Mouse (Mus musculus) heart, embryonic 16.5 days (tissue): Measurements from ENCODE around the gene Ifit1bl2. TPM values are rescaled to one million over a fixed set of nuclear protein-coding genes. Genes with fewer than 3 reads are reported as not detected.

ENCODE experiments used
- ATAC-seq: fragments of 200-750 bp; cut with Nextera tagmentation; replicated peaks from 2 replicates; pipeline ENCODE4 v1.8.0; 2017; ENCODE audit warnings: moderate number of reproducible peaks; ENCODE audit not compliant: insufficient read depth, low FRiP score; ENCODE audit errors: extremely low read depth
- H3K27ac ChIP-seq: fragments of 300-500 bp; sonication (generic); 2 replicates; pipeline ENCODE4 v1.5.1; 2014; ENCODE audit warnings: mild to moderate bottlenecking, low read length, control low read depth, moderate library complexity
- H3K27me3 ChIP-seq: fragments of 300-500 bp; sonication (generic); 2 replicates; pipeline ENCODE4 v1.6.1; 2014; ENCODE audit warnings: low read length, mixed read lengths; ENCODE audit not compliant: control insufficient read depth, insufficient read depth
- H3K36me3 ChIP-seq: fragments of 300-500 bp; sonication (generic); 2 replicates; pipeline ENCODE4 v1.6.1; 2014; ENCODE audit not compliant: control insufficient read depth, insufficient read depth
- H3K4me1 ChIP-seq: fragments of 300-500 bp; sonication (generic); 2 replicates; pipeline ENCODE4 v1.6.1; 2014; ENCODE audit warnings: low read length, mixed read lengths; ENCODE audit not compliant: control insufficient read depth, insufficient read depth
- H3K4me2 ChIP-seq: fragments of 300-500 bp; sonication (generic); 2 replicates; pipeline ENCODE4 v1.6.1; 2014; ENCODE audit warnings: low read depth, mild to moderate bottlenecking, control low read depth, low read length
- H3K4me3 ChIP-seq: fragments of 300-500 bp; sonication (generic); 2 replicates; pipeline ENCODE4 v1.5.1; 2014; ENCODE audit warnings: mild to moderate bottlenecking, control low read depth, low read length
- H3K9ac ChIP-seq: fragments of 300-500 bp; sonication (generic); 2 replicates; pipeline ENCODE4 v1.6.1; 2014; ENCODE audit warnings: low read length, control low read depth
- H3K9me3 ChIP-seq: fragments of 300-500 bp; sonication (generic); replicated peaks from 2 replicates; pipeline ENCODE4 v1.6.1; 2016; ENCODE audit warnings: low read length; ENCODE audit not compliant: control insufficient read depth
- WGBS: fragments of 180-500 bp; shearing (Covaris S2); extraction: QIAGEN DNeasy Blood & Tissue Kit; methylation state at CpG from one replicate; pipeline ENCODE4 v1.1.7; 2014; 5-methylcytosine and 5-hydroxymethylcytosine counted together
- polyA plus RNA-seq: library from polyadenylated mRNA; unstranded; fragments of >200 nt; fragmentation: Nextera tagmentation; extraction: Ambion mirVana; gene quantifications from 2 replicates; pipeline ENCODE4 v1.2.1, GENCODE M21; 2015

Ifit1bl2 gene
- polyA plus RNA-seq = 1.3 and 1.6 TPM in 2 replicates

DNA sequence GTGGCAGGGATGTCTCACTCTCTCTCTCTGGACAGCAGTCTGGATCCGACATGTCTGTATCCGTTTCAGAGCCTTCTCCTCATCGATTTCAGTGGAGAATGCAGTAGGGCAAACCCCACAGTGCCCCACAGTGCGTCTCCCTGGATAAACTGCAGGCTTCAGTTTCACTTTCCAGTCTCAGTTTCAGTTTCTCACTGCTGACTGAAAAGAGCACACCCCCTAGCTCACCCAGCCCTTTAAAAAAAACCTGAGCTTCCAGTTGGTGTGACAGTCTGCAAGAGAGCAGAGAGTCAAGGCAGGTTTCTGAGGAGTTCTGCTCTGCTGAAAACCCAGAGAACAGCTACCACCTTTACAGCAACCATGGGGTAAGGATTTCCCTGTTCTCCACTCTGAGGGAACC lies at the start of gene Ifit1bl2, which contains the start of gene Ifit1:
Gene Ifit1bl2 (minus strand): TSS at position 121 of the 400 bp plus-strand sequence.
Gene Ifit1 (plus strand): TSS at position 249 of the 400 bp plus-strand sequence.
- no peaks in the 10 kb centered on the region for H3K36me3 ChIP-seq
- peak within 1 kb of the TSS; percentile 9; the same call in 1 of the 2 replicates for H3K4me3 ChIP-seq
- no peak within 1 kb of the TSS for H3K27ac ChIP-seq
- no peaks in the 10 kb centered on the region for H3K4me1 ChIP-seq
- H3K9me3 ChIP-seq = no peaks in the 10 kb centered on the region
- H3K27me3 ChIP-seq = no peaks in the 10 kb centered on the region
- 25% methylated on average over 4 of the region's 4 CpGs for WGBS
- H3K9ac ChIP-seq = peak within 1 kb of the TSS; percentile 21; the same call in 1 of the 2 replicates
- ATAC-seq = no peak
- H3K4me2 ChIP-seq = peak within 1 kb of the TSS; percentile 53

DNA sequence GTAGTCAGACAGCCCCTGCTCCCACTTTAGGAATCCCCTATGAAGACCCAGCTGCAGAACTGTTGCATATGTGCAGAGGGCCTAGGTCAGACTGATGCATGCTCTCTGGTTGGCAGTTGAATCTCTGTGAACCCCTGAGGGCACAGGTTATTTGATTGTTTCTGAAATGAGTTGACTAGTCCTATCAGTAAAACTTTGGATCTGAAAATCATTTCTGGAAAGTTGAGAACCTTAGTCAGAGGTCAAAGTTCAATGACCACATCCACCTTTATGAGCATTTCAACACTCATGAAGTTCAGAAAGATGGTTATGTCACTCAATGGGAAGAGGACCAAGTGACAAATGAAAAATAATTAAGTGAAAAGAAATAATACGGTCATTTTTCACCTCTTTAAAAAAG lies 45.0 kb upstream of the Ifit1bl2 start:
- Histone ChIP-seq H3K9ac (no peak overlapping the region), H3K9me3 (no peaks in the 10 kb centered on the region), H3K27ac (no peak overlapping the region), H3K4me3 (no peak overlapping the region), H3K4me2 (no peak overlapping the region), H3K36me3 (no peaks in the 10 kb centered on the region), H3K4me1 (no peaks in the 10 kb centered on the region), H3K27me3 (no peaks in the 10 kb centered on the region)
- ATAC-seq = no peak
- 93% methylated on average over 1 of the region's 1 CpGs for WGBS

DNA sequence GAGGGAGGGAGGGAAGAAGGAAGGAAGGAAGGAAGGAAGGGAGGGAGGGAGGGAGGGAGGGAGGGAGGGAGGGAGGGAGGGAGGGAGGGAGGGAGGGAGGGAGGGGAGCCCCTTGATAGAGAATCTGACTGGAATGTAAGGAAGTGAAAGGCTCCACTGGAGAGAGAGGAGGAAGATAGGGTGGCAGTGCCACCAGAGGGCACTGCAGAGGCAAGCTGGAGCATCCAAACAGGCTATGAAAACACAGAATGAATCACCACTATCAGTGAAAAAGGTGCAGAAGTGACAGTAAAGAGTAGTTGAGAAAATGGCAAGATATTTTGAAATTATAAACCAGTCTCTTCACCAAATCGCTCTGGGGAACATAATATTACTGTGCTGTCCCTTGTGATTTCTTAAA lies 44.3 kb upstream of the Ifit1bl2 start:
- WGBS = 45% methylated on average over 1 of the region's 1 CpGs

DNA sequence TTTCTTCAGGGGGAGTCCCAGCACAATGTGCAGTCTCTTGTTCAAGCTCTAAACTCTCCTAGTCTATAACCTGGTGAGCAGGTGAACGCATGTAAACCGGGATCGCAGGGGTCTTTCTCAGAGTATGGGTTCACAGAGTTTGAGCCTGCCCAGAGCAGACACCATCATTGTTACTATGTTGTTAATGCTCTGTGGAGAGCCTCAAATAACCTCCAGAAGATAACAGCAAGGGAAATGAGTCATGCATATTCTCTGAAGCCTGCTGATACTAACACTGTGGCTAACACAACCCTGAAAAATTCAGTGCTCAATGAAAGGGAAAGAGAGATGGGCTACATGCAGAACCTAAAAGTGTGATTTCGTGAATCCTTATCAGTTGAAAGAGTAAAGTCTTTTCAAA lies 37.9 kb upstream of the Ifit1bl2 start:
- 44% methylated on average over 4 of the region's 4 CpGs for WGBS
- H3K4me2 ChIP-seq = no peak overlapping the region
- no peaks in the 10 kb centered on the region for H3K27me3 ChIP-seq
- H3K36me3 ChIP-seq = no peaks in the 10 kb centered on the region
- no peak overlapping the region for H3K27ac ChIP-seq
- H3K9ac ChIP-seq = no peak overlapping the region
- H3K4me1 ChIP-seq = peaks cover 4% of the 10 kb centered on the region; the same call in 1 of the 2 replicates
- peak; percentile 70; the same call in 1 of the 2 replicates for ATAC-seq
- H3K4me3 ChIP-seq = no peak overlapping the region
- no peaks in the 10 kb centered on the region for H3K9me3 ChIP-seq

More for the DNA sequence above, 44.3 kb upstream of the Ifit1bl2 start:
- Histone ChIP-seq H3K9me3 (no peaks in the 10 kb centered on the region), H3K27ac (no peak overlapping the region), H3K4me2 (no peak overlapping the region), H3K4me3 (no peak overlapping the region), H3K27me3 (no peaks in the 10 kb centered on the region), H3K9ac (no peak overlapping the region), H3K36me3 (no peaks in the 10 kb centered on the region), H3K4me1 (no peaks in the 10 kb centered on the region)
- no peak for ATAC-seq

DNA sequence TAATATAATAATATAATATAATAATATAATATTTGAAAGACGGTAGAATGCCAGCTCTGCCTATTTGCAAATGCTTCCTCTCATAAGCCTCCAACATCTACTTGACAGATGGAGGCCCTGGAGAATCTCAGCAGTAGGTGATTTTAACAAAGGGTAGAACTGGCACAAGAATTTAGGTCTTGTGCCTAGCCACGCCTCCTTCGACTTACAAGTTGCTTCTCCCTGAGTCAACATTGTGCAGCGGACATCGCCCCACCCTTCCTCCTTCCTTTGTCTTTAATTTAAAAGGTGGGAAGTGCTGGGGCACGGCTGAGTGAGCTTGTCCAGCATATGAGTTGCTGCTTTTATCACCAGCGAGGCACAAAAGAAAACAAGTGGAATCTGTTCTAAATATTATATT lies 32.9 kb upstream of the Ifit1bl2 start:
- H3K4me2 ChIP-seq = no peak overlapping the region
- peaks cover 3% of the 10 kb centered on the region; the same call in 1 of the 2 replicates for H3K4me1 ChIP-seq
- no peak for ATAC-seq
- 60% methylated on average over 7 of the region's 7 CpGs for WGBS
- H3K4me3 ChIP-seq = no peak overlapping the region
- no peak overlapping the region for H3K9ac ChIP-seq
- H3K9me3 ChIP-seq = no peaks in the 10 kb centered on the region
- H3K27me3 ChIP-seq = no peaks in the 10 kb centered on the region
- no peaks in the 10 kb centered on the region for H3K36me3 ChIP-seq
- no peak overlapping the region for H3K27ac ChIP-seq

DNA sequence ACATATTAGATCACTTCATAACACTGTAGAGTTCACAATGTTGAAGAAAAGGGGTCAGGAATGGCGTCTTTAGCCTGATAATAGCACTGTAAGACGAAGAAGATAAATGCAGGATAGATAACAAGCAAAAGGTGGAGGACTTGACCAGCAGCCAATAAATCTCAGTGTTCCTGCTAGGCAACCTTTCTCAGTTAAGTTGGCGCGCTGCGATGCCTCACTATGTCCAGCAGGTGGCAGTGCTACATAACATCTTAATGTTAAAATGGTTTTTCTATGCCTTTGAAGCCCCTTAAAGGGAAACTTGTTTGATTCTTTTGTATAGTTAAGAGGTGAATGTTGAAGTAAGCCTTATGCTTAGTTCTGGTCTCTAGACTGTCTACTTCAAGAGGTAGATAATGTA lies 25.6 kb upstream of the Ifit1bl2 start:
- Histone ChIP-seq H3K36me3 (no peaks in the 10 kb centered on the region), H3K4me2 (no peak overlapping the region), H3K9me3 (no peaks in the 10 kb centered on the region), H3K27ac (no peak overlapping the region), H3K4me3 (no peak overlapping the region), H3K27me3 (no peaks in the 10 kb centered on the region), H3K4me1 (0 out of 2 replicates have a peak, but pooled peaks cover 4% of the 10 kb centered on the region), H3K9ac (no peak overlapping the region)
- WGBS = 0% methylated on average over 5 of the region's 5 CpGs
- ATAC-seq = no peak

DNA sequence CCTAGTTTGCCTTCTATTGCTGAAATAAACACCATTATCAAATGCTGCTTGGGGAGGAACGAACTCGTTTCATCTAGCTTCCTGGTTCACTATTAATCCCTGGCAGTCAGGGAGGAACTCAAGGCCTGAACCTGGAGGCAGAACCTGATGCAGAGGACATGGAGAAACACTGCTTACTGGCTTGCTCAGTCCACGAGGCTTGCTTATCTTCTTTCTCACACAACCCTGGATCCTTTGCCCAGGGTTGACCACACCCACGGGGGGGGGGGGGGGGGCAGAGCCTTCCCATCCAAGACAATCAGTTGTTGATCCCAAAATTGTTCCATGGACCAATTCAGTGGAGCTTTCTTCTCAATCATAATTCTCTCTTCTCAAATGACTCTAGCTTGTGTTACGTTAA lies 22.2 kb upstream of the Ifit1bl2 start:
- no peaks in the 10 kb centered on the region for H3K27me3 ChIP-seq
- no peaks in the 10 kb centered on the region for H3K36me3 ChIP-seq
- 0 out of 2 replicates have a peak, but pooled peaks cover 4% of the 10 kb centered on the region for H3K4me1 ChIP-seq
- no peak for ATAC-seq
- 45% methylated on average over 5 of the region's 5 CpGs for WGBS
- 0 out of 2 replicates have a peak overlapping the region, but pooled peaks have one; percentile 21 for H3K9ac ChIP-seq
- H3K27ac ChIP-seq = peak overlapping the region; percentile 65
- H3K4me3 ChIP-seq = no peak overlapping the region
- no peaks in the 10 kb centered on the region for H3K9me3 ChIP-seq
- peak overlapping the region; percentile 72 for H3K4me2 ChIP-seq

DNA sequence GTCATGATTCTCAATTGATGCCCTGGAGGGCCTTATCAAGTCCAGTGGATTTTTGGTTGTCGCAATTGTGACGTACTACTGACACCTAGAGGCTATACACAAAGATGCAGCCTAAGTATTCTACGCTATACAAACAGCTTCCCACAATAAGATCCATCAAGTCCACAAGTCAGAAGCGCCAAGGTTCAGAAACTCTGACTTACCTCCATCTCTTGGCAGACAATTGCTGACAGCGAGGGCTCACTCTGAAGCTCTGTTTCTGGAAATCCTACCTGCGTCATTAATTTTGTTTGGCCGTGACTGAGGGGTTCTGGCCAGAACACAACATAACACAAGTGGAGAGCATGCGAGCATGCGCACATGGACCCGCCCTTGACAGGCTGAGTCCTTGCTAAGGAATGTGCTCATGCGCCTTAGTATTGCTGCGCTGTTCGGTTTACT lies 21.5 kb upstream of the Ifit1bl2 start:
- Histone ChIP-seq H3K27ac (peak overlapping the region; percentile 78), H3K9me3 (no peaks in the 10 kb centered on the region), H3K4me3 (peak overlapping the region; percentile 61), H3K36me3 (no peaks in the 10 kb centered on the region), H3K4me2 (peak overlapping the region; percentile 72), H3K27me3 (no peaks in the 10 kb centered on the region), H3K9ac (peak overlapping the region; percentile 70), H3K4me1 (0 out of 2 replicates have a peak, but pooled peaks cover 4% of the 10 kb centered on the region)
- 9% methylated on average over 13 of the region's 13 CpGs for WGBS
- peak; percentile 97 for ATAC-seq

DNA sequence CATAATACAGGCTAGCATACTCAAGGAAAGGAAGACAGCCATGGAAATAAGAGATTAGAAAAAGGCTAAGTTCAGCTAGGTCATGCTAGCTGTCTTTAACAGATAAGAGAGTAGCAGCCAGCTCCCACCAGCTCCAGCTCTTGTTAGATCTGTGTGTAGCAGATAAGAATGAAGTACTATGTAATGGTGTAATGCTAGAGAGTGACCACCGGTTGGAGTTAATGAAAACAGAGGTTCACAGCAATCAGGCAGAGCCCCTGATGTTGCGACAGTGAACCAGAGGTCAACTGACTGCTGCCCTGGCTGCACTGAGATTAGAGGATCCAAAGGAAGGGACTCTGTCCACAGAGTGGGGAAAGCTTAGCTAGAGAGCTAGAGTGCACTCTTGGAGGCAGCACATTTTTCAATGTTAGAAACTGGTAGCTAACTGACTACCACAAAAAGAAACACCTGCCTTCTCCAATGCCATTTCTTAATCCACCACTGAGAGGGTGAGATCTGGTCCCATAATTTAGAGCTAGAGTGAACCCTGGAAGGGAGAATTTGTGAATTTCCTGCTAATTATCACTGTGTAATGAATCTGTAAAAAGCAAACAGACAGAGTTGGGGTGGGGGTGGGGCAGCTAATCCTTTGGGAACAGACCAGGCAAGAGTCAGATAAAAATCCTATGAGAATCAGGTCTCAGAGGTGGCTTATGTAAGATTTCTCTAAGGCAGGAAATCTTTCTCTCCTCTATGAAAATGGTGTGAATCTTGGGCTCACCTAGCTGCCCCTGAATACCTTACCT lies 16.2 kb upstream of the Ifit1bl2 start:
- H3K4me3 ChIP-seq = no peak overlapping the region
- no peak overlapping the region for H3K9ac ChIP-seq
- H3K4me2 ChIP-seq = no peak overlapping the region
- no peaks in the 10 kb centered on the region for H3K36me3 ChIP-seq
- H3K9me3 ChIP-seq = no peaks in the 10 kb centered on the region
- peak; percentile 55 for ATAC-seq
- H3K27me3 ChIP-seq = no peaks in the 10 kb centered on the region
- 14% methylated on average over 2 of the region's 2 CpGs for WGBS
- peaks cover 6% of the 10 kb centered on the region for H3K4me1 ChIP-seq
- no peak overlapping the region for H3K27ac ChIP-seq
